ENCODE assay signal across 8 mouse cellular contexts in the genomic region with DNA sequence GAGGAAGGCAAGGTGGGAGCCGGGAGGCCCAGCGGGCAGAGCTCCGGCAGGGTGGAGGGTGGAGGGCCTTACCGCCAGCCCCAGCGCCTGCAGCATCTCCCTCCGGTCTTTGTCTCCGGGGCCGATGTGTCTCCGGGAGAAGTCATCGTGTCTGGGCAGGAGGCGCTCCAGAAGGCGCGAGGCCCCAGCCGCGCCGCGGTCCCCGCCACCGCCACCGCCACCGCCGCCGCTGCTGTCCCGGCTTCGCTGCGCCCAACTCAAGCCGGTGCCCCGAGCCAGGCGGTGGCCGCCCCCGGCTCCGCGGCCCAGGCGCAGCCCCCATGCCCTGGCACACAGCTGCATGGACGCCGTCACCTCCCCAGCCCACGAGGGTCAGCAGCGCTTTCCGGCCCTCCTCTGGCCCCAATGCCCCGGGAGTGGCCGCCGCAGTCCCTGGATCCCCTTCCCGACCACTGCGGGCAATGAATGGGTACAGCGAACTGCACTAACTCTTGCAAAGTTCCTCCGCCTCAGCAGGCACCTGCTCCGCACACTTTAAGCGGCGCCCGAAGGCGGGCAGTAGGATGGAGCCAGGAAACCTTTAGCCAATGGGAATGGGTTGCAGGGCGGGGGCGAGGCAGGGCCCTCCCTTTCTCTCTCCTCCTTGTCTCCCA. TPM values are rescaled to one million over a fixed set of nuclear protein-coding genes. Genes with fewer than 3 reads are reported as not detected.
A peak's percentile ranks its signal among the peaks of the same experiment; 100 is the strongest.
DNase-seq lines count a peak whose midpoint lies in the region; ATAC-seq and TF ChIP-seq lines count a peak whose summit lies in the region.

Gene Gldc (minus strand): TSS at position 511 of the 653 bp plus-strand sequence.

- WGBS in intestine, embryonic 15.5 days, result 1% methylated on average over 44 of the region's 53 CpGs
- WGBS in midbrain, embryonic 10.5 days, result under 1% methylated on average over 50 of the region's 53 CpGs
- WGBS in small intestine, adult 2 months, result 3% methylated on average over 53 of the region's 53 CpGs

- no peak for TF ChIP-seq CTCF in small intestine, adult 2 months (IDR thresholded peaks at IDR 0.05; ENCODE audit: extremely low read depth, insufficient read length, insufficient replicate concordance, low read depth, low read length)

- intact Hi-C loops in left cerebral cortex, postnatal 14 days (cut with DNase I), result no loop called here

- DNase-seq in adrenal gland, postnatal 36 days, result peak; percentile 37 to 49
- peak; percentile 85 for DNase-seq in embryo, embryonic 10 days (ENCODE audit: low spot score)
- DNase-seq in gastrocnemius, postnatal 25 days, result peak; percentile 11
- DNase-seq in left cerebral cortex, postnatal 14 days (ENCODE audit: low spot score in 2 of 2), result peak; percentile 58 to 67
- DNase-seq in midbrain, embryonic 10.5 days (ENCODE audit: low spot score), result peak; percentile 82
- DNase-seq in spleen, postnatal 10 days (ENCODE audit: low spot score in 2 of 2), result no peak

- H3K9ac ChIP-seq in intestine, embryonic 15.5 days, result peak within 1 kb of the TSS; percentile 40; the same call in 1 of the 2 replicates

- H3K27me3 ChIP-seq in intestine, embryonic 15.5 days (replicated peaks), result peaks cover 20% of the 10 kb centered on the region; the same call in 1 of the 2 replicates
- H3K27me3 ChIP-seq in midbrain, embryonic 10.5 days (ENCODE audit: low read depth, poor library complexity, severe bottlenecking), result peaks cover 68% of the 10 kb centered on the region
- H3K27me3 ChIP-seq in small intestine, adult 2 months (ENCODE audit: control insufficient read depth, insufficient read depth, low read length), result peaks cover 26% of the 10 kb centered on the region

- peak; percentile 95 for ATAC-seq in intestine, embryonic 15.5 days

- H3K4me1 ChIP-seq in intestine, embryonic 15.5 days (replicated peaks), result peaks cover 5% of the 10 kb centered on the region; the same call in 1 of the 2 replicates
- H3K4me1 ChIP-seq in midbrain, embryonic 10.5 days, result peaks cover 28% of the 10 kb centered on the region
- H3K4me1 ChIP-seq in small intestine, adult 2 months (ENCODE audit: control insufficient read depth, insufficient read depth, insufficient read length, low read length), result no peaks in the 10 kb centered on the region; the same call in 1 of the 2 replicates

- H3K9me3 ChIP-seq in intestine, embryonic 15.5 days, result no peaks in the 10 kb centered on the region
- H3K9me3 ChIP-seq in midbrain, embryonic 10.5 days (replicated peaks), result no peaks in the 10 kb centered on the region

- H3K27ac ChIP-seq in intestine, embryonic 15.5 days, result no peak within 1 kb of the TSS
- H3K27ac ChIP-seq in midbrain, embryonic 10.5 days (replicated peaks), result peak within 1 kb of the TSS; percentile 92
- no peak within 1 kb of the TSS for H3K27ac ChIP-seq in small intestine, adult 2 months (ENCODE audit: insufficient read depth, low read depth, low read length)

- H3K4me3 ChIP-seq in intestine, embryonic 15.5 days (replicated peaks), result peak within 1 kb of the TSS; percentile 50
- H3K4me3 ChIP-seq in midbrain, embryonic 10.5 days, result peak within 1 kb of the TSS; percentile 82
- H3K4me3 ChIP-seq in small intestine, adult 2 months (ENCODE audit: low read depth, low read length), result peak within 1 kb of the TSS; percentile 22

- H3K4me2 ChIP-seq in intestine, embryonic 15.5 days (replicated peaks), result peak within 1 kb of the TSS; percentile 97

- TF ChIP-seq POLR2A in small intestine, adult 2 months (IDR thresholded peaks at IDR 0.05; ENCODE audit: low read depth, low read length), result no peak

- no peaks in the 10 kb centered on the region for H3K36me3 ChIP-seq in intestine, embryonic 15.5 days
- 0 out of 2 replicates have a peak, but pooled peaks cover 3% of the 10 kb centered on the region for H3K36me3 ChIP-seq in midbrain, embryonic 10.5 days
- H3K36me3 ChIP-seq in small intestine, adult 2 months (ENCODE audit: control insufficient read depth, insufficient read depth, low read length), result no peaks in the 10 kb centered on the region

RNA-seq across cellular contexts. Expression of gene Gldc, which starts in this region (rescaled TPM):
- total RNA-seq in adrenal gland, postnatal 36 days (2021), result under 1 TPM; 0.46 to 0.63 TPM
- under 1 TPM in 1 of 2 experiments, not detected in 1; 0.11 TPM for total RNA-seq in gastrocnemius, postnatal 25 days (2021)
- 1.8 TPM in 2 replicates for polyA plus RNA-seq in intestine, embryonic 15.5 days (2015; fragmentation: Nextera tagmentation; extraction: Ambion mirVana)
- total RNA-seq in left cerebral cortex, postnatal 14 days (2021), result 10 to 100 TPM; 18.1 to 18.2 TPM
- 24.7 and 26.0 TPM in 2 replicates for polyA plus RNA-seq in midbrain, embryonic 10.5 days (2016; fragmentation: Nextera tagmentation; extraction: Ambion mirVana)
- 0.16 and 0.85 TPM in 2 replicates for polyA plus RNA-seq in small intestine, adult 2 months (2012; rRNA removed)

Comparison
In these comparisons a context has a peak if more than half of its experiments do, and no peak if none do; other contexts are left out.
1. RNA of gene Gldc (total RNA-seq): 18.1 to 18.2 TPM in left cerebral cortex, postnatal 14 days; 0.46 to 0.63 TPM in adrenal gland, postnatal 36 days and 0.11 TPM in gastrocnemius, postnatal 25 days; every median in the first group is over 10 times any median in the second.
2. Peak in DNase-seq in adrenal gland, postnatal 36 days; RNA of the gene not detected or under 1 TPM.
3. Peak in DNase-seq in gastrocnemius, postnatal 25 days; RNA of the gene not detected or under 1 TPM.
4. DNase-seq: peak in embryo, embryonic 10 days (single experiment), left cerebral cortex, postnatal 14 days (2 of 2) and midbrain, embryonic 10.5 days (single experiment); none in spleen, postnatal 10 days (0 of 2).
5. H3K4me3 ChIP-seq: peak in every context shown above with its lines; median percentile 82 in midbrain, embryonic 10.5 days; 50 in intestine, embryonic 15.5 days; 22 in small intestine, adult 2 months.